Mouse (Mus musculus): ENCODE results near the gene Papola.

Gene Papola

GRCm38 (mm10) chr12:105862607-105863006 lies 78.1 kb downstream of the Papola start:
- DNase-seq (ENCODE audit: low spot score in 2 of 2), result no peak

- DNase-seq (ENCODE audit: low spot score in 2 of 2), result no peak
Observed at GRCm38 (mm10) chr12:105863436-105863835, 78.9 kb downstream of the Papola start.

- DNase-seq (ENCODE audit: low spot score in 2 of 2), result no peak
Observed at GRCm38 (mm10) chr12:105867646-105868045, 83.2 kb downstream of the Papola start.

GRCm38 (mm10) chr12:105869242-105869641 lies 84.7 kb downstream of the Papola start:
- DNase-seq (ENCODE audit: low spot score in 2 of 2), result no peak

- DNase-seq (ENCODE audit: low spot score in 2 of 2), result no peak
Observed at GRCm38 (mm10) chr12:105869696-105870095, 85.2 kb downstream of the Papola start.

- no peak for DNase-seq (ENCODE audit: low spot score in 2 of 2)
Observed at GRCm38 (mm10) chr12:105873283-105873682, 88.8 kb downstream of the Papola start.

- DNase-seq (ENCODE audit: low spot score in 2 of 2), result no peak
Observed at GRCm38 (mm10) chr12:105875112-105875511, 90.6 kb downstream of the Papola start.

- DNase-seq (ENCODE audit: low spot score in 2 of 2), result no peak
Observed at GRCm38 (mm10) chr12:105876521-105876920, 92.0 kb downstream of the Papola start.

- no peak for DNase-seq (ENCODE audit: low spot score in 2 of 2)
Observed at GRCm38 (mm10) chr12:105876931-105877330, 92.4 kb downstream of the Papola start.

GRCm38 (mm10) chr12:105878746-105879145 lies 94.3 kb downstream of the Papola start:
- no peak for DNase-seq (ENCODE audit: low spot score in 2 of 2)

- DNase-seq (ENCODE audit: low spot score in 2 of 2), result no peak
Observed at GRCm38 (mm10) chr12:105883799-105884514, 99.5 kb downstream of the Papola start.

- no peak for DNase-seq (ENCODE audit: low spot score in 2 of 2)
Observed at GRCm38 (mm10) chr12:105884515-105885323, 100.2 kb downstream of the Papola start.

All from heart, adult 9 months (tissue).